Mouse (Mus musculus) C2C12 (cell line): ENCODE data around the gene Dido1. TPM values are rescaled to one million over a fixed set of nuclear protein-coding genes. Genes with fewer than 3 reads are reported as not detected.

Source experiments
- H3K27me3 ChIP-seq: one replicate; pipeline ENCODE4 v1.6.1; 2011; ENCODE audit not compliant: control insufficient read depth, insufficient read depth, insufficient read length
- H3K36me3 ChIP-seq: one replicate; pipeline ENCODE4 v1.6.1; 2011; ENCODE audit not compliant: control insufficient read depth, insufficient read depth
- H3K4me3 ChIP-seq: one replicate; pipeline ENCODE4 v1.5.1; 2011; ENCODE audit warnings: mild to moderate bottlenecking, control low read depth; ENCODE audit not compliant: poor library complexity, insufficient read depth, severe bottlenecking
- H3K79me2 ChIP-seq: one replicate; pipeline ENCODE4 v1.6.1; 2011; ENCODE audit not compliant: control insufficient read depth, insufficient read depth
- H3K79me3 ChIP-seq: one replicate; pipeline ENCODE4 v1.6.1; 2011; ENCODE audit warnings: low read depth, control low read depth
- H3ac ChIP-seq: one replicate; pipeline ENCODE3; 2011; ENCODE audit warnings: low read depth; ENCODE audit not compliant: control insufficient read depth, insufficient read length
- CEBPB ChIP-seq: IDR thresholded peaks from one replicate; pipeline ENCODE4 v1.6.1; 2011; ENCODE audit warnings: low read depth, mild to moderate bottlenecking, control low read depth, moderate library complexity
- CTCF ChIP-seq: IDR thresholded peaks from one replicate; pipeline ENCODE4 v1.5.1; 2011; ENCODE audit not compliant: control insufficient read depth, insufficient read depth, insufficient read length
- FOSL1 ChIP-seq: IDR thresholded peaks from one replicate; pipeline ENCODE4 v1.8.0; 2011; ENCODE audit warnings: mild to moderate bottlenecking, low read length; ENCODE audit not compliant: poor library complexity, insufficient read depth, severe bottlenecking
- MAX ChIP-seq: IDR thresholded peaks from one replicate; pipeline ENCODE4 v1.6.1; 2011; ENCODE audit warnings: mild to moderate bottlenecking, control low read depth
- MYOD1 ChIP-seq: IDR thresholded peaks from one replicate; pipeline ENCODE4 v1.6.1; 2011; ENCODE audit warnings: low read depth; ENCODE audit not compliant: control insufficient read depth, insufficient read length
- MYOG ChIP-seq: IDR thresholded peaks from one replicate; pipeline ENCODE4 v1.6.1; 2011; ENCODE audit not compliant: control insufficient read depth, insufficient read length; ENCODE audit errors: extremely low read depth
- USF1 ChIP-seq: IDR thresholded peaks from one replicate; pipeline ENCODE4 v1.6.1; 2011; ENCODE audit warnings: low read depth, mild to moderate bottlenecking, control low read depth, moderate library complexity
- polyA plus RNA-seq: library from polyadenylated mRNA; unstranded; fragments of >200 nt; fragmentation: generic; extraction: Trizol; gene quantifications from one replicate; pipeline ENCODE4 v1.2.1, GENCODE M21; 2012; ENCODE audit warnings: missing spikeins

The Dido1 gene
- polyA plus RNA-seq, 1 experiment, result 11.0 TPM

DNA sequence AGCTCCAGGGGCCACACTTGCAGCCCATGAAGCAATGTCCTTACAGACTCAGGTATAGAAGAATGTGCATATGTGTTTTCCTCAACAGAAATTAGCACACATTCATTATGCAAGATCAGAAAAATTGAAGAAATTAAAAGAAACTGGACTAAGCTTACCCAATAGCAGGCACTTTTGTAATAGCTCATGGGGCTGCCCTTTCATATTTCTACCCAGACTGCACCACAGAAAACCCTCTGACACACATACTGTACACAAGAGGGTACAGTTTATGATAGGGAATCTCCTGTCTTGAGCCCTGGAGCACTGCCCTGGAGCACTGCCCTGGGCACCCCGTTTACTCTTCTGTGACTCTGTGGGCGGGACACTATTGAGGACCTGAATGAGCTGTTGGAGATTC is 28.2 kb upstream of the Dido1 start:
- Histone ChIP-seq H3ac (no peak overlapping the region), H3K4me3 (no peak overlapping the region), H3K27me3 (peaks cover 69% of the 10 kb centered on the region), H3K36me3 (no peaks in the 10 kb centered on the region), H3K79me3 (no peaks in the 10 kb centered on the region), H3K79me2 (no peaks in the 10 kb centered on the region)
- TF ChIP-seq CTCF (no peak), CEBPB (no peak)

DNA sequence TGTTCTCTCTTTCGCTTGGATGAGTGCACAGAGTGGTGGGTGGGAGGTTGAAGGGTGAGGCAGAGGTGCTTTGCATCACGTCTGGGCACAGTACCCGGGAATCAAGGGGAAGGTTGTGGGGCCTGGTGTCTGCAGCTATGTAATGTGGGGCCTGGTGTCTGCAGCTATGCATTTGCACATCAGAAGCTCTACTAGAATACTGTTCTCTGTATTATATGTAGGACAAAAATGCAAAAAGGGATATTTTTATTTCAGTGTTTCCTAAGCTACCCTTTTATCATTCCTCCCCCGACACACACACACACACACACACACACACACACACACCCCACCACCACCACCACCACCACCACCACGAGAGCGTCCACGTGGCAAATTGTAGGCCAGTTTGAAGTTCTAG is 25.4 kb upstream of the Dido1 start:
- Histone ChIP-seq H3K36me3 (no peaks in the 10 kb centered on the region), H3K79me2 (no peaks in the 10 kb centered on the region), H3K4me3 (no peak overlapping the region), H3ac (no peak overlapping the region), H3K27me3 (peaks cover 69% of the 10 kb centered on the region), H3K79me3 (no peaks in the 10 kb centered on the region)
- TF ChIP-seq CTCF, result no peak
- TF ChIP-seq CEBPB, result no peak
- TF ChIP-seq MYOG, result no peak
- TF ChIP-seq FOSL1, result no peak
- no peak for TF ChIP-seq USF1
- TF ChIP-seq MYOD1, result no peak

DNA sequence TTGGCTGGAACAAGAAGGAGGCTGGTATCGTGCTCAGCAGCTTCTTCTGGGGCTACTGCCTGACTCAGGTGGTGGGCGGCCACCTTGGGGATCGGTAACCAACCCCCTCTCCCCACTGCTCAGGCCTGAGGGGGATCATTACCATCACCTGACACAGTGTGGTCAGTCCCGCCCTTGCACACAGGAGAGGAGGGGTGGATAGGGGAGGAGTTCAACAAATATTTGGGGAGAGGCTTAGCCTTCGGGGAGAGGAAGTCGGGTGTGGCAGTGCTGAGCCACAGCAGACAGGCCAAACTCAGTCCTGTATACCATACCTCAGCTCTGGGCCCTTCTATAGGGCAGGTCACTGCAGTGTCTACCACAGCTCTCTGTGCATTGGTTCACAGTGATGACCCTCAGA is 22.2 kb upstream of the Dido1 start:
- TF ChIP-seq MAX (no peak), MYOG (no peak), CEBPB (no peak), MYOD1 (no peak), USF1 (no peak), FOSL1 (no peak), CTCF (no peak)
- H3K4me3 ChIP-seq, result no peak overlapping the region
- peaks cover 52% of the 10 kb centered on the region for H3K27me3 ChIP-seq
- H3K79me2 ChIP-seq, result no peaks in the 10 kb centered on the region
- no peaks in the 10 kb centered on the region for H3K36me3 ChIP-seq
- no peak overlapping the region for H3ac ChIP-seq
- no peaks in the 10 kb centered on the region for H3K79me3 ChIP-seq

DNA sequence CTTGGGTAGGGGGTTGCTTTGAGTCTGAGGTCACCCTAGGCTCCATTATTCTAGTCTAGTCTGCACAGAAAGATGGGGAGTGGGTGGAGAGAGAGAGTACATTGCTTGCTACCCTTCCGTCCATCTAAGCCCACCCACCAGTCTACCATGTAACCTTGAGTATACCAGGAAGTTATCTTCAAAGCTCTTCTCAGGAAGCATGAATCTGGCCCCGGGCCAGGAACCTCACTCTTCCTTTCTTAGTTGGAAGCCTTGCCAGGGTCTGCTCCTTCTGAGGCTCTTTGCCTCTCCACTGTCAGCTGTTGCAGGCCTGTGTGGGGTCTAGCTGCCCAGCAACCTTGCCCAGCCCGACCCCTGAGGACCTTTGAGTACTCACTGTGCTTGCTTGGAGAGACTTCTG is 21.2 kb upstream of the Dido1 start:
- Histone ChIP-seq H3K79me3 (no peaks in the 10 kb centered on the region), H3K27me3 (peaks cover 43% of the 10 kb centered on the region)
- TF ChIP-seq CTCF, result no peak
- no peak for TF ChIP-seq CEBPB
- TF ChIP-seq MAX, result no peak
- TF ChIP-seq MYOG, result no peak

DNA sequence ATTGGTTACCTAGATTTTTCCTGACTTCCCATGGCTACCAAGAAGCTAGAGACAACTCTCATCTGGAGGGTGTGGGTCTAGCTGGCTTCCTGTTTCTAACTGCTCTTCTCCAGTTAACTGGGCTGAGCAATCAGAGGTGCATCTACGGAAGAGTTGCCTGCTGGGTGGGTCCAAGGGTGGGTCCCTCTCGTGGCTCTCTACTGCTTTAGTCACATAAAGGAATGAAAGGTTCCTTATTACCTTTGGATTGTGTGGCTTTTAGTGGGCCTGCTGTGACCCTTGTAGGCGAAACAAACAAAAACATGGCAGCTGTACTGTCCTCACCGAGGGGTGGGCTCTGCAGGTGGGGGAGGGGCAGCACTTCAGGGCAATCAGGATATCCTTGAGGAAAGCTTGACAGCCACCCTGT is 17.8 kb upstream of the Dido1 start:
- TF ChIP-seq CEBPB (no peak), FOSL1 (no peak), MYOD1 (no peak), USF1 (no peak), MAX (no peak), CTCF (no peak), MYOG (no peak)
- Histone ChIP-seq H3K36me3 (peaks cover 16% of the 10 kb centered on the region), H3K79me2 (no peaks in the 10 kb centered on the region), H3K27me3 (peaks cover 18% of the 10 kb centered on the region), H3ac (no peak overlapping the region), H3K79me3 (no peaks in the 10 kb centered on the region), H3K4me3 (no peak overlapping the region)

More for the DNA sequence above, 21.2 kb upstream of the Dido1 start:
- H3K4me3 ChIP-seq, result no peak overlapping the region
- H3K36me3 ChIP-seq, result no peaks in the 10 kb centered on the region
- no peaks in the 10 kb centered on the region for H3K79me2 ChIP-seq
- H3ac ChIP-seq, result no peak overlapping the region

DNA sequence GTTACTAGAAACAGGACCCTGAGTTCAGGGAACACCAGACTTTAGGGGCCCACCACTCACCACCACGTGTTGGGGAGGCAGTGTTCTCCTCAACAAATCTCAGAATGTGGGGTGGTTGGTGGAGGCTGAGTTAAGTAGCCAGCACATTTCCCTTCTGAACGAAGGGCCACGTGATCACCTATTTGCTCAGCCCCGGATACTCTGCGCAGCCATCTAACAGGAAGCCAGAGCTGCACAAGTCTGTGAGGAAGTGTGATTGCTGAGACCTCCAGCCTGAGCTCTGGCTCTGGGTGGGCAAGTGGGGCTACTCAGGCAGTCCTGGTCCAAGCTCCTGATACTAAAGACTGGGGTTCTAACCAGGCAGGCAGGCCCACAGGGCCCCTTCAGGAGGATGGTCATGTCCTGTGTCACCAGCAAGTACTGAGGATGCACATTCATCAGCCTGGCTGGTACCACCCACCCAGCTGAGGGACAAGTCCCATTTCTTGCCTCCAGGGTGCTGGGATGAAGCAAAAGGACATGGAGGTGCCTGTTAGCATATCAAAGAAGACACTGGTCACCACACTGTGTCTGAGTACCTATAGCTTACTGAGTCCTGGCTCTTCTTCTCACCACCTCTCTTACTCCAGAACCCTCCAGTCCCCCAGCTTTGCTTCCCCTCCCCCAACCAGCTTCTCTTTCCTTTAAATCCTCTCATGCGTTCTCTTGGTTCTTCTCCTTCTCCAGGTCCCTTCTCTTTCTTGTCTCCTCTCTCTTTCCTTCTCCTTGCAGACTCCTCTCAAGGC is 17.1 kb upstream of the Dido1 start:
- no peaks in the 10 kb centered on the region for H3K79me2 ChIP-seq
- H3K36me3 ChIP-seq, result peaks cover 22% of the 10 kb centered on the region
- peaks cover 11% of the 10 kb centered on the region for H3K27me3 ChIP-seq
- no peaks in the 10 kb centered on the region for H3K79me3 ChIP-seq
- TF ChIP-seq FOSL1 (no peak), USF1 (no peak), MAX (no peak), MYOD1 (no peak)
- no peak overlapping the region for H3ac ChIP-seq
- H3K4me3 ChIP-seq, result no peak overlapping the region
